Mouse (Mus musculus) lung, embryonic 15.5 days (tissue): Measurements from ENCODE around the gene Amz1. TPM values are rescaled to one million over a fixed set of nuclear protein-coding genes. Genes with fewer than 3 reads are reported as not detected.

Experiments
- ATAC-seq: fragments of 200-750 bp; cut with Nextera tagmentation; 2 replicates; pipeline ENCODE4 v1.8.0; 2017; ENCODE audit warnings: moderate number of reproducible peaks, borderline replicate concordance; ENCODE audit not compliant: low FRiP score, low TSS enrichment; ENCODE audit errors: extremely low read depth
- H3K27ac ChIP-seq: fragments of 300-500 bp; sonication (generic); 2 replicates; pipeline ENCODE4 v1.5.1; 2015; ENCODE audit warnings: moderate library complexity, mild to moderate bottlenecking, inconsistent platforms
- H3K27me3 ChIP-seq: fragments of 300-500 bp; sonication (generic); 2 replicates; pipeline ENCODE4 v1.6.1; 2015; ENCODE audit warnings: inconsistent platforms
- H3K36me3 ChIP-seq: fragments of 300-500 bp; sonication (generic); 2 replicates; pipeline ENCODE4 v1.6.1; 2015; ENCODE audit warnings: inconsistent platforms
- H3K4me1 ChIP-seq: fragments of 300-500 bp; sonication (generic); 2 replicates; pipeline ENCODE4 v1.6.1; 2015; ENCODE audit warnings: inconsistent platforms
- H3K4me2 ChIP-seq: fragments of 300-500 bp; sonication (generic); 2 replicates; pipeline ENCODE4 v1.6.1; 2015; ENCODE audit warnings: inconsistent platforms, mild to moderate bottlenecking, moderate library complexity
- H3K4me3 ChIP-seq: fragments of 300-500 bp; sonication (generic); 2 replicates; pipeline ENCODE4 v1.5.1; 2015; ENCODE audit warnings: mild to moderate bottlenecking, inconsistent platforms
- H3K9ac ChIP-seq: fragments of 300-500 bp; sonication (generic); 2 replicates; pipeline ENCODE4 v1.6.1; 2015; ENCODE audit warnings: inconsistent platforms
- H3K9me3 ChIP-seq: fragments of 300-500 bp; sonication (generic); 2 replicates; pipeline ENCODE4 v1.6.1; 2016; ENCODE audit warnings: inconsistent platforms
- WGBS: fragments of 180-500 bp; shearing (Covaris S2); methylation state at CpG from one replicate; pipeline ENCODE4 v1.1.7; 2015; 5-methylcytosine and 5-hydroxymethylcytosine counted together
- polyA plus RNA-seq: library from polyadenylated mRNA; unstranded; fragments of >200 nt; fragmentation: Nextera tagmentation; extraction: Ambion mirVana; gene quantifications from 2 replicates; pipeline ENCODE4 v1.2.1, GENCODE M21; 2015

Amz1 gene
- polyA plus RNA-seq, 1 experiment from 2014 or later: 1.3 TPM

- Histone ChIP-seq H3K4me2 (peak within 1 kb of the TSS; percentile 91), H3K9ac (peak within 1 kb of the TSS; percentile 85), H3K4me3 (peak within 1 kb of the TSS; percentile 82), H3K27me3 (no peaks in the 10 kb centered on the region), H3K4me1 (peaks cover 44% of the 10 kb centered on the region), H3K9me3 (no peaks in the 10 kb centered on the region), H3K36me3 (0 out of 2 replicates have a peak, but pooled peaks cover 9% of the 10 kb centered on the region), H3K27ac (peak within 1 kb of the TSS; percentile 88)
- peak; percentile 58 for ATAC-seq
- WGBS: 4% methylated on average over 31 of the region's 33 CpGs
Measured at GRCm38 (mm10) chr5:140702103-140702513, 21.8 kb upstream of the Amz1 start, which contains the start of gene Iqce. Gene Iqce, minus strand, starts transcription at chr5:140702378.

- Histone ChIP-seq H3K27ac (peak overlapping the region; percentile 88), H3K9me3 (no peaks in the 10 kb centered on the region), H3K27me3 (no peaks in the 10 kb centered on the region), H3K4me2 (peak overlapping the region; percentile 91), H3K4me1 (peaks cover 44% of the 10 kb centered on the region), H3K36me3 (peaks cover 12% of the 10 kb centered on the region; the same call in 1 of the 2 replicates), H3K9ac (peak overlapping the region; percentile 85), H3K4me3 (peak overlapping the region; percentile 82)
- ATAC-seq: no peak
- 58% methylated on average over 19 of the region's 19 CpGs for WGBS
Measured at GRCm38 (mm10) chr5:140702618-140703175, 21.2 kb upstream of the Amz1 start.

GRCm38 (mm10) chr5:140703480-140704377 is 20.2 kb upstream of the Amz1 start:
- Histone ChIP-seq H3K4me2 (peak overlapping the region; percentile 49), H3K4me1 (peaks cover 44% of the 10 kb centered on the region), H3K27me3 (no peaks in the 10 kb centered on the region), H3K27ac (peak overlapping the region; percentile 95), H3K36me3 (peaks cover 15% of the 10 kb centered on the region; the same call in 1 of the 2 replicates), H3K9me3 (no peaks in the 10 kb centered on the region), H3K4me3 (peak overlapping the region; percentile 58), H3K9ac (0 out of 2 replicates have a peak overlapping the region, but pooled peaks have one; percentile 10)
- 30% methylated on average over 17 of the region's 17 CpGs for WGBS
- ATAC-seq: no peak

GRCm38 (mm10) chr5:140704378-140705251 is 19.3 kb upstream of the Amz1 start, which contains the start of gene Brat1:
Gene Brat1, plus strand, starts transcription at chr5:140705011.
- peak within 1 kb of the TSS; percentile 58 for H3K4me3 ChIP-seq
- H3K4me1 ChIP-seq: peaks cover 44% of the 10 kb centered on the region
- peak within 1 kb of the TSS; percentile 95 for H3K27ac ChIP-seq
- ATAC-seq: peak; percentile 93
- no peaks in the 10 kb centered on the region for H3K27me3 ChIP-seq
- H3K9ac ChIP-seq: peak within 1 kb of the TSS; percentile 71
- no peaks in the 10 kb centered on the region for H3K9me3 ChIP-seq
- H3K4me2 ChIP-seq: peak within 1 kb of the TSS; percentile 76
- peaks cover 15% of the 10 kb centered on the region; the same call in 1 of the 2 replicates for H3K36me3 ChIP-seq
- under 1% methylated on average over 69 of the region's 69 CpGs for WGBS

GRCm38 (mm10) chr5:140705501-140706171 is 18.3 kb upstream of the Amz1 start:
- Histone ChIP-seq H3K36me3 (peaks cover 23% of the 10 kb centered on the region), H3K4me1 (peaks cover 37% of the 10 kb centered on the region), H3K4me3 (peak overlapping the region; percentile 58), H3K4me2 (peak overlapping the region; percentile 76), H3K9me3 (no peaks in the 10 kb centered on the region), H3K9ac (peak overlapping the region; percentile 71), H3K27me3 (no peaks in the 10 kb centered on the region), H3K27ac (peak overlapping the region; percentile 75)
- no peak for ATAC-seq
- 48% methylated on average over 7 of the region's 7 CpGs for WGBS

GRCm38 (mm10) chr5:140710315-140710714 is 13.6 kb upstream of the Amz1 start:
- ATAC-seq: no peak
- Histone ChIP-seq H3K4me2 (no peak overlapping the region), H3K36me3 (peaks cover 68% of the 10 kb centered on the region), H3K4me1 (peaks cover 9% of the 10 kb centered on the region), H3K9me3 (no peaks in the 10 kb centered on the region), H3K27ac (no peak overlapping the region), H3K4me3 (no peak overlapping the region), H3K27me3 (no peaks in the 10 kb centered on the region), H3K9ac (no peak overlapping the region)
- WGBS: 91% methylated on average over 6 of the region's 6 CpGs

GRCm38 (mm10) chr5:140711040-140711439 is 12.9 kb upstream of the Amz1 start:
- H3K36me3 ChIP-seq: peaks cover 74% of the 10 kb centered on the region
- H3K9me3 ChIP-seq: no peaks in the 10 kb centered on the region
- no peak overlapping the region for H3K27ac ChIP-seq
- no peak overlapping the region for H3K4me3 ChIP-seq
- H3K4me2 ChIP-seq: no peak overlapping the region
- H3K27me3 ChIP-seq: no peaks in the 10 kb centered on the region
- H3K4me1 ChIP-seq: peaks cover 2% of the 10 kb centered on the region
- H3K9ac ChIP-seq: no peak overlapping the region
- 73% methylated on average over 5 of the region's 5 CpGs for WGBS
- ATAC-seq: no peak

- WGBS: 67% methylated on average over 7 of the region's 7 CpGs
- H3K27me3 ChIP-seq: no peaks in the 10 kb centered on the region
- H3K36me3 ChIP-seq: peaks cover 33% of the 10 kb centered on the region
- no peak overlapping the region for H3K4me2 ChIP-seq
- H3K4me3 ChIP-seq: no peak overlapping the region
- H3K4me1 ChIP-seq: no peaks in the 10 kb centered on the region
- no peak for ATAC-seq
- H3K9ac ChIP-seq: no peak overlapping the region
- H3K27ac ChIP-seq: no peak overlapping the region
- no peaks in the 10 kb centered on the region for H3K9me3 ChIP-seq
Measured at GRCm38 (mm10) chr5:140720773-140721172, 3.2 kb upstream of the Amz1 start.

GRCm38 (mm10) chr5:140722121-140722520 is 1.8 kb upstream of the Amz1 start:
- peaks cover 21% of the 10 kb centered on the region for H3K36me3 ChIP-seq
- H3K9me3 ChIP-seq: no peaks in the 10 kb centered on the region
- H3K27ac ChIP-seq: no peak overlapping the region
- H3K27me3 ChIP-seq: no peaks in the 10 kb centered on the region
- H3K4me2 ChIP-seq: no peak overlapping the region
- 62% methylated on average over 3 of the region's 3 CpGs for WGBS
- ATAC-seq: no peak
- H3K4me3 ChIP-seq: no peak overlapping the region
- H3K4me1 ChIP-seq: no peaks in the 10 kb centered on the region
- no peak overlapping the region for H3K9ac ChIP-seq

- H3K4me1 ChIP-seq: no peaks in the 10 kb centered on the region
- no peaks in the 10 kb centered on the region for H3K27me3 ChIP-seq
- H3K4me2 ChIP-seq: no peak overlapping the region
- no peaks in the 10 kb centered on the region for H3K9me3 ChIP-seq
- H3K27ac ChIP-seq: no peak overlapping the region
- H3K36me3 ChIP-seq: no peaks in the 10 kb centered on the region
- ATAC-seq: no peak
- no peak overlapping the region for H3K9ac ChIP-seq
- H3K4me3 ChIP-seq: no peak overlapping the region
- 71% methylated on average over 7 of the region's 7 CpGs for WGBS
Measured at GRCm38 (mm10) chr5:140726062-140726839, 2.3 kb downstream of the Amz1 start.
